Mouse (Mus musculus) spleen, postnatal 36 days (tissue): ENCODE data around the gene Tbce.
"Not testable (repeated sequence)": the region's sequence is repeated elsewhere in the genome, so short reads cannot be mapped to it uniquely, and the experiment has no call there.

Experiments used
- DNase-seq, 2 experiments: peaks; one replicate each; pipeline ENCODE4 v3.0.0; 2022; ENCODE audit warnings: low spot score in 2 of 2, mixed read lengths in 1 of 2

The Tbce gene

DNA sequence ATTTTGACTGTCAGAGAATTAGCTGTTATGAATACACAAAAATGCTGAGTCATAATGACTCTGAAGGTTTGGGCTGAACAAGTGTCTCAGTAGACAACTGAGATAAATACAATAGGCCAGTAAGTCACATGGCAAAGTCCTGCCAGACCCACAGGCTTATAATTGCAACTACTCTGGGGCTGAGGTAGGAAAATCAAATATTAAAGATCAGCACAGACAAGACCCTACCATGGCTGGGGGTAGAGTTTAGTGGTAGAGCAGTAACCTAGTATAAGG is 5.4 kb downstream of the Tbce start:
- DNase-seq, result peak in 1 of 2 experiments; percentile 26

- DNase-seq, result no peak
These were observed 5.9 kb downstream of the Tbce start for GRCm38 (mm10) chr13:14033309-14034072.

DNA sequence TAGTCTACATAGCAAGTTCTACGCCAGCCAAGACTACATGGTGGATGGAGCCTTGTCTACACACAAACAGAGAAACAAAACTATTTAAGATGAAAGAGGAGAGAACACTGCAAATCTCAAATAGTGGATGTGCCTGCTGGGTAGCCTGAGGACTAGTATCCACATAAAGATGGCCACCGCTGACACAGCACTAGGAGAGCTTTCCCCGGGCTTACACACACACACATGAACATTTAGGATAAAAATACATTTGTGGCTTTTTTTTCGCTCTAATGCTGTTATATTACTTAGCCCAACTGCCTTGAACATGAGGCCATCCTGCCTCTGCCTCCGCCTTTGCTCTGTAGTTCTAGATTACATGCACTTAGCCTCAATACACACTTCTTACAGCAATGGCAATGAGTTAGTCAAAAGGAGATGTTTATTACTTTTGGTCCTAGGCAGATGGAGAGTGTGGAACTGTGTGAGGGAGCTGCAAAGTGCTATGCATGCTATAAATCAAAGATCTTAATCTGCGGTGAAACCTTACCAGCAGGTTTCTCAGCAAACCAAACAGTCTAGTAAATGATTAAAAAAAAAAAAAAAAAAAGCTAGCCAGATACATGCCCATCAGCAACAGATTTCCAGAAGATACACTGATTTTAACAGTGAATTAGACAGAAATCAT is 13.2 kb downstream of the Tbce start:
- no peak for DNase-seq

DNA sequence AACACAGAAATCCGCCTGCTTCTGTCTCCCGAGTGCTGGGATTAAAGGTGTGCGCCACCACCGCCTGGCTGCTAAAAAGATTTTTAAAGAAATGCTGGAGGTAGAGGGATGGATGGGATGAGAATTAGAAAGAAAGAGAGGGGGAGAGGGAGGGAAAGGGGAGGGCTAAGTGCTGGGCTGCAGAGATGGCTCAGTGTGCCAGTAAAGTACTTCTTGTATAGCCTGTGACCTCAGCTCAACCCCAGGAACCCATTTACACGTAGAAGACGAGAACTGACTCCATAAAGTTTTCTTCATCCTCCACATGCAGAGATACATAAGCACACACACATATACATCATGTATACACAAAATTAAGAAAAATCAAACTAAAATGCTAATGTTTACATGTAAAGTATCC is 13.9 kb downstream of the Tbce start:
- no peak for DNase-seq

GRCm38 (mm10) chr13:14021417-14021816 is 18.0 kb downstream of the Tbce start:
- not testable (repeated sequence) for DNase-seq

DNA sequence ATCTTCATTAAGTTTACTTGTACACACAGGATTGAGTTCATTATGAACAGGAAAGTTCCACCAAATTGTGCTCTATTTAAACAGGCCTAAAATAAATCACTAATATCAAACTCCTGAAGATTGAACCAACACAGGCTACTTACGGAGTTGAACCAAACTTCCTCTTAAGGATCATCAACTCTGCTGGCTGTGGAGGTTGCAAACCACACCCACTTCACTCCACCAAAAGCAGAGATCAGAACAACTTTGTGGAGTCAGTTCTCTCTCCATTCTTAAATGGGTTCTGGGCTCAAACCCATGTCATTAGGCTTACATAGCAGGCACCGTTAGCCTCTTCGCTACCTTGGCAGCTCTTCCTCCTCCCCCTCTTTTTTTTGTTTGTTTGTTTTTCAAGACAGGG is 20.6 kb downstream of the Tbce start:
- no peak for DNase-seq

DNA sequence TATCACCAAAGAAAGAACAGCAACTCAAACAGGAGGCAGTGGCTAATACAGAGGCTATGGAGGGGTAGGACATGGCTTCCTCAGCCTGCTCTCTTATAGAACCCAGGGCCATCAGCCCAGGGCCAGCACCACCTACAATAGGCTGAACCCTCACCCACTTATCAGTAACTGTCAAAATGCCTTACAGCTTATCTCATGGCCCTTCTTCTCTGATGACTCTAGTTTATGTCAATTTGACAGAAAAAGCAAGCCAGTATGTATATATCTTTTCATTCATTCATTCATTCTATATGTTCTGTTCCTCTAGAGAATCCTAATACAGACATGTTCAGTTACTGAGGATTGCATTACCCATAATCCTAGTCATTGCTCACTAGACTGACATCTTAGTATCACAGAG is 21.2 kb downstream of the Tbce start:
- DNase-seq, result no peak

- no peak for DNase-seq
These were observed 23.8 kb downstream of the Tbce start for GRCm38 (mm10) chr13:14015609-14016008.

- no peak for DNase-seq
These were observed 24.9 kb downstream of the Tbce start for GRCm38 (mm10) chr13:14014540-14014939.

DNA sequence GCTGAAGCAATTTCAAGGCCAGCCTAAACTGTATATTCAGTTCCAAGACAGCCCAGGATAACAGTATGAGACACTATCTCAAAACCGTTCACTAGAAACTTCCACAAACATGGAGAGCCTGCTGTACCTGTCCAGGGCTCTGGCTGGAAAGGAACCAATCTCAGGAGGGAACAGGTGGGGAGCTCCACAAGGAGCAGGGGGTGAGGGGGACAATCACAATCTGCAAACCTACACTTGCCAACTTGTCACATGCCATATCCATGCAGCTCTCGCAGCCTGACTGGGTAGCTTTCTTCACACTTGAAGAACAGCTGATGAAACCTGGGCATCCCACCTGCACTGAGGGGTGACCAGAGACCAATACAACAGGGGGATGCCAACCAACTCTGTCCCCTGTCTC is 25.4 kb downstream of the Tbce start:
- no peak for DNase-seq

DNA sequence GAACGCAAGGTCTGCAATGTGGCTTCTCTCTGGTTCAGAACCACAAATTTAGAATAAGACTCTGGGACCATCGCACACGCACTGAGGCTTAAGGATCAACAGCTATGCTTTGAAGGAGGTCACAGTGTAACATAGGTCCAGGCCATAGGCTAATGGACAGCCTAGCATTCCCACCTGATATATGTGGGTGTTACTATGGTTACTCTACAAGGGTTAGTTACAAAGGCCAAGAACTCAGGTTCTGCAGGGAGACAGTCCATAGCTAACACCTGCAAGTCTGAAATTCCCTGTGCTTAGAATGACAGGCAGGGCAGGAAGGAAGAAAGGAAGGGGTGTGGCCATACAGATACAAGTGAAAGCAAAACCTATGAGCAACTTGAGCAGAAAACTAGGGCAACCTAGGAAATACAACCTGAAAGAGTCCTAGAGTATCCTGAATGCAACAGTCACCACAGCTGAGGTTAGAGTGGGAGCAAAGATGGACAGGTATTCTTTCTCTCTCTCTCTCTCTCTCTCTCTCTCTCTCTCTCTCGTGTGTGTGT is 27.9 kb downstream of the Tbce start:
- no peak for DNase-seq

GRCm38 (mm10) chr13:14006056-14006455 is 33.4 kb downstream of the Tbce start:
- no peak for DNase-seq

DNA sequence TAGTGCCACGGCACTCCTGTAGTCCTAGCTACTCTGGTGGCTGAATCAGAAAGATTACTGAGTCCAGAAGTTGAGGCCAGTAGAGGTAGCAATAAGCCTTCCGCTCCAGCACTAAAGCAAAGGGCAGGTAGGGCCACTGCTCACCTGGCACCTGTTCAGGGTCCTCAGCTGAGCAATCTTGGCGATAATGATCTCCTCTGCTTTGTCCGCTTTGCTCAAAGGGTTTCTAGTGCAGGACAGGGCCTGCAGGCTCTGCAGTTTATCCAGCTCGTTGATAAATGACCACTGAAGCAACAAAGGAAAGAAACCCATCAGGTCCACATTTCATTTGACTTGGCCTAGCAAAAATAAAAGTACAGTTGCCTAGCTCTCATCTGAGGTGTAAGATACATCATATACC is 34.4 kb downstream of the Tbce start:
- no peak for DNase-seq

GRCm38 (mm10) chr13:14004086-14004485 is 35.4 kb downstream of the Tbce start:
- DNase-seq, result no peak

DNA sequence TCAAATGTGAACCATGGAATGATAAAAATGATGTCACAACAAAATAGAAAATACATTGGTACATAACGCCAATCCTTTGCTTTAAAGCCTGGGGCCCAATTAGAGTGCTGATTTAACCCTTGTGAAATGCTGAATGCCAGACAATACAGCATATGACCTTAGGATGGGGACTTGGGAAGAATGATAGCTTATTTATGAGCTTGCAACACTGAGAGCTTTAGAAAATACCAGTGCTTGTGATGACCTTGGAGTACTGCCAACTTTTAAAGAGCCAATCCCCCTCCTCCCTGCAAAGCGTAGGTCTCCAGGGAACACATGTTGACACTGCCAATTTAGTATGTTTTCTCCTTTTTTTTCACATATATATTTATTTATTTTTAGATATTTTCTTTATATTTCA is 36.7 kb downstream of the Tbce start:
- no peak for DNase-seq

DNA sequence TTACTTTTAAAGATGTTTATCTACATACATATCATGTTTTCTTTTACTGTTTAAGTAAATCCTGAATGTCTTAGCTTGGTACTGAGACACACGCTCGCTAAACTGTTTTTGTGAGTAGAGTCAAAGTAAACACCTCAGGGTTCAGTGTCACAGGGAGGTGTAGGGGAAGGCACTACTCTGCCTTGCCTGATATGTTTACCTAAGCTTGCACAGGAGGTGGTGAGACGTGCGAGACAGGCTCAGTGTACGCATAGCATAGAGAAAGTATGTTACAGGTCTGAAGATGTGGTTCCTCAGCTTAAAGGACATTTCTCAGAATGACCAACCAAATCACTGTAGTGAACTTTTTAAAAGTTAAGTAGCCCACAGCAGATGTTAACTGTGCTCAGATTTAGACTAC is 42.0 kb downstream of the Tbce start:
- no peak for DNase-seq

DNA sequence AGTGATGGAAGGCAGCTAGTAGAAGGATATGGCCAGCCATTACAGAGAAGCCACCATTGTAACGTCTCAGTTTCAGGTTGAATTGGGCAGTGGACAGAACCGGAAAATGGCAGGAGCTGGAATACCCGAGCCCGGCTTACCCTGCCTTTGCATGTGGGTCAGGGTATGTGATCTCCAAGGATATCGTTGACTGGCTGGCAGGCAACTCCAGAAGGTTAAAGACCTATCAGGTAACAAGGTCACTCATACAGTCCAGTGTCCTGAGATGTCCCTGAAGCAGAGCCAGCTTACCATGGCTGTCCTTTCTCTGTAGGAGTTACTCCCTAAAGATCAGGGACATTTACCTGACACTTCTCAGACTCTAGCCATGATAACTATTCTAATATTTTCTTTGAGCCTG is 44.4 kb downstream of the Tbce start:
- no peak for DNase-seq

- DNase-seq, result no peak
These were observed 46.4 kb downstream of the Tbce start for GRCm38 (mm10) chr13:13993041-13993440.

DNA sequence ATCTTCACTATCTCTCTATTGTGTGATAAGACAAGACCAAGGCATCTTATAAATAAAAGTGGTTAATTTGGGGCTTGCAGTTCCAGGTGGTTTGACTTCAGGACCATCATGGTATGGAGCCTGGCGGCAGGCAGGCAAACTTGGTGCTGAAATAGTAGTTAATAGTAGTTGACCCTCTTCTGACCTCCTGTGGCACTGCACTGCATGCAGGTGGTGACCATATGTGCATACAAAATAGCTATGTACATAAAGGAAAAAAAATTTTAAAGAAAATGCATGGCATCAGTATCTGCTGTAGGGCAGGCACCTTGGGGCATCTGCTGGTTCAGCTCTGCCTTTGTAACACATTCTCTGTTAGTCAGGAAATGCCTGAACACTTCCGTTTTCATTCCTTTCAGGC is 49.0 kb downstream of the Tbce start:
- no peak for DNase-seq

GRCm38 (mm10) chr13:13989135-13989534 is 50.3 kb downstream of the Tbce start:
- DNase-seq, result no peak

DNA sequence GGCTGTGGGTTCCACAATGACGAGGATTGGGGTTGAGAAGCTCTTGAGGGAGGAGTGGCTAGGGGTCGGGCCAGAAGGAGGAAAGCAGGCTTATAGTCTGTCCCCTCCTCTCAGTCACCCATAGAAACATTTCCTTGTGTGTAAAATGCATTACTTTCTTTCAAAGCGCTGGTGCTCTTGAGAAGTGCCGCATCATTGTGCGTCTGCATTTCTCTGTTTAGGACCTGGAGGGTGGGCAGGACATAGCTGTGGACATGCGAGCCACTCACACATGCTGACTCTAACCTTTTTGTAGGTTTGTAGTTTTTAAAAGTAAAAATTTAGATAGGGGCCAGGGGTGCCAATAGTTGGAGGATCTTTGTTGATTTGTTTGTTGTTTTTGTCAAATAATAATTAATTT is 55.9 kb downstream of the Tbce start:
- no peak for DNase-seq

DNA sequence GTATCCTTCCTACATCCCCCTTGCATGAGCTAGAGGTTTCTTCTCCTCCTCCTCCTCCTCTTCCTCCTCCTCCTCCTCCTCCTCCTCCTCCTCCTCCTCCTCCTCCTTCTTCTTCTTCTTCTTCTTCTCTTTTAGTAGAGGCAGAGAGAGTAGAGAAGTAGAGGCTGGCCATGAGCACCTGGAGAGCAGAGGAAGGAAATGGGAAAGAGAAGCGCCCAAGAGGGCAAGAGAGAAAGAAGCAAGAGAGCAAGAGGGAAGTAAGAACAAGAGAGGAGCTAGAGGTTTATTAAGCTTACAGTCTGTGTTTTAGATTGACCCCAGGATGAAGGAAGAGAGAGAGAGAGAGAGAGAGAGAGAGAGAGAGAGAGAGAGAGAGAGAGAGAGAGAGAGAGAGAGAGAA is 57.6 kb downstream of the Tbce start:
- DNase-seq, result not testable (repeated sequence)

DNA sequence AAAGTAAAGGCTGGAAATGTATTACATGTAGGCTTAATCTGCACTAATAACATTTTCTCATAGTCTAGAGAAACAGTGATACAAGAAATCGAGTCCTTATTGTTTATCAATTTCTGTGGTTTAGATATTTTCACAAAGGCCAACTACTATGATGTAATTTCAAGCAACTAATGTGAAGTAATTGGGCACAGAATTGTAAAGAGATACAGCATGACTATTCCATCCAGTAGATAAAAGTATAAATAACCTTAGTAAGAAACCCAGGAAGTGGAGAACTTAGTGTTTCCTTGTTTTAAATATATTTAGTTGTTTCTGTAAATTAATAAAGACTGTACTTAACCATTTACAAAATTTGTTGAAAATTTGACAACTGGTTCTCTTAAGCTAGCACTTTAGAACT is 69.6 kb downstream of the Tbce start:
- no peak for DNase-seq
